Mouse (Mus musculus) myocyte (in vitro differentiated cells): Measurements from ENCODE around the gene Acvr2b.

Experiments used
- CEBPB ChIP-seq: IDR thresholded peaks from 2 replicates; pipeline ENCODE4 v1.6.1; 2011; ENCODE audit warnings: mild to moderate bottlenecking, moderate library complexity; ENCODE audit not compliant: poor library complexity, insufficient read depth, severe bottlenecking
- MAX ChIP-seq: IDR thresholded peaks from one replicate; pipeline ENCODE4 v1.6.1; 2011; ENCODE audit warnings: low read depth, mild to moderate bottlenecking, control low read depth
- MYOD1 ChIP-seq, 3 experiments: IDR thresholded peaks; one replicate each; pipeline ENCODE4 v1.6.1; 2011; ENCODE audit warnings: control low read depth in 2 of 3, low read depth in 2 of 3, mild to moderate bottlenecking in 2 of 3, moderate library complexity in 1 of 3; ENCODE audit not compliant: insufficient read length in 2 of 3, control insufficient read depth in 1 of 3
- POLR2A ChIP-seq: IDR thresholded peaks from one replicate; pipeline ENCODE4 v1.6.1; 2011; ENCODE audit warnings: low read depth, mild to moderate bottlenecking, control low read depth, moderate library complexity; ENCODE audit not compliant: insufficient read length
- POLR2AphosphoS2 ChIP-seq: IDR thresholded peaks from one replicate; pipeline ENCODE4 v1.6.1; 2011; ENCODE audit warnings: low read depth, control low read depth; ENCODE audit not compliant: insufficient read length
- REST ChIP-seq: IDR thresholded peaks from one replicate; pipeline ENCODE4 v1.6.1; 2011; ENCODE audit warnings: mild to moderate bottlenecking, control low read depth, moderate library complexity; ENCODE audit not compliant: insufficient read depth, insufficient read length
- SRF ChIP-seq: IDR thresholded peaks from one replicate; pipeline ENCODE4 v1.6.1; 2011; ENCODE audit warnings: low read depth; ENCODE audit not compliant: control insufficient read depth, insufficient read length
- TCF12 ChIP-seq: IDR thresholded peaks from one replicate; pipeline ENCODE4 v1.6.1; 2011; ENCODE audit warnings: mild to moderate bottlenecking, control low read depth; ENCODE audit not compliant: poor library complexity, insufficient read depth, severe bottlenecking
- TCF3 ChIP-seq: IDR thresholded peaks from one replicate; pipeline ENCODE4 v1.6.1; 2011; ENCODE audit warnings: low read depth, control low read depth; ENCODE audit not compliant: insufficient read length
- USF1 ChIP-seq: IDR thresholded peaks from one replicate; pipeline ENCODE4 v1.6.1; 2011; ENCODE audit warnings: low read depth, mild to moderate bottlenecking, control low read depth, moderate library complexity

DNA sequence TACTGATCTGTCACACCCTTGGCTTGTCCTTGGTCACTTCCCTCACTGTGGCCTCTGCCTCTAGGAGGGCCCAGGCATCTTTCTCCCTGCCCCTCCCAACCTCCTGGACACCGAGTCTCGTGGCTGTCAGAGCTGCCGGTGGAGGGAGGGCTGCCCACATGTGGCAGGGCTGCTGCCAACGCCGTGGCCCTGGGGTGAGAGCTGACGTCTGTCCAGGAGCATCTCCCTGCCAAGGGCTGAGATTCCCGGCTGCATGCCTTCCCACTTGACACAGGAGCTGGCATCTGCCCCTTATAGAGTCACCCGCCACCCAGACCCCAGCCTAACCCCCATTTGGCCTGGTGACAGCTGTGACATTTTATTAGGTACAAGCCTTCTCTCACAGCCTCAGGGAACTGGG is 77.4 kb downstream of the Acvr2b start:
- peak; percentile 43 for TF ChIP-seq TCF3
- no peak for TF ChIP-seq MAX
- TF ChIP-seq POLR2AphosphoS2, result peak; percentile 12
- TF ChIP-seq POLR2A, result no peak
- TF ChIP-seq TCF12, result peak; percentile 2
- TF ChIP-seq REST, result no peak
- no peak for TF ChIP-seq CEBPB
- TF ChIP-seq USF1, result no peak
- no peak for TF ChIP-seq SRF
- TF ChIP-seq MYOD1 (IDR thresholded peaks at IDR 0.05; ENCODE audit: control insufficient read depth in 1 of 3, insufficient read length in 2 of 3, low read depth in 2 of 3), result peak in 1 of 3 experiments; percentile 86
